Mouse (Mus musculus): ENCODE results near the gene Grpr. TPM values are rescaled to one million over a fixed set of nuclear protein-coding genes. Genes with fewer than 3 reads are reported as not detected.

The Grpr gene
- total RNA-seq (2023), result not detected

DNA sequence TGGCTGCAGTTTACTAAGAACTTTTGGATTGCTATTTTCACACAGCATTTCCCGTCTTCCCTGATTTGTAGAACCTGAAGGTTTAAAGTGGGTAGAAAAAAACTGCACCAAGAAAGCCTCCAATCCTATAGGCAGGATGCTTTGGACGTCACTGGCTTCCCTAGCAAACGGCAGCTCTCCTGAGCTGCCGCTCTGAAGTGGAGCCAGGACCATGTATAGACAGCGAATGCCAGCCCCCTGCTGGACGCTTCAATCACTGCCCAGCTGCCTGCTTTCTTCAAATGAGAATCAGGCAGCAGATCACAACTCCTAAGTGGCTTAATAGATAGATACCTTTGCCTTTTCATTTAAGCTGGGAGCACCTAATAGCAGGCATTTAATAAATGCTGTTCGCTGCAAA is at the start of gene Grpr:
Gene Grpr (minus strand): TSS at position 12 of the 400 bp plus-strand sequence.

Other genes starting within 250 kb of the Grpr start
- not detected for gene Rnf138rt1, start 211.7 kb upstream of the Grpr start, total RNA-seq (2023)

Data from CD8-positive naive resting alpha-beta T cell, adult 57 days (primary cell).